Mouse (Mus musculus) left cerebral cortex, postnatal 4 days (tissue): ENCODE data around the gene Ubap2l. TPM values are rescaled to one million over a fixed set of nuclear protein-coding genes. Genes with fewer than 3 reads are reported as not detected.
A peak's percentile ranks its signal among the peaks of the same experiment; 100 is the strongest.

Experiments
- microRNA-seq: library from miRNA; unstranded; fragments of <30 nt; microRNA quantifications from one replicate; pipeline ENCODE4 v1.2.0, GENCODE M21; 2022
- total RNA-seq, 2 experiments: library from RNA; stranded (reverse); gene quantifications; 2 replicates each; pipeline ENCODE4 v1.2.3; 2021

Ubap2l gene
- total RNA-seq, 2 experiments from 2014 or later: 212 to 217 TPM

Small RNA genes lying within 50 kb of the gene (microRNA-seq; reads per million reads assigned to microRNA genes)
- gene Mir190b: 6.9 reads per million, percentile 17 among the genes with 10 or more reads in this experiment
- not detected for gene Mir7669

Other genes with a start within 250 kb of the Ubap2l start
- 1 to 10 TPM; 3.0 to 3.4 TPM for gene She, start 221.3 kb downstream of the Ubap2l start, total RNA-seq
- 1 to 10 TPM; 1.8 to 1.9 TPM for gene Il6ra, start 139.4 kb downstream of the Ubap2l start, total RNA-seq
- 10 to 100 TPM; 80.1 to 86.5 TPM for gene Atp8b2, start 89.1 kb downstream of the Ubap2l start, total RNA-seq
- 10 to 100 TPM; 55.0 to 60.9 TPM for gene Hax1, start 53.8 kb downstream of the Ubap2l start, total RNA-seq
- 10 to 100 TPM; 72.3 to 83.5 TPM for gene 4933434E20Rik, start 992 bp downstream of the Ubap2l start, total RNA-seq
- 100 to 1,000 TPM; 291 to 310 TPM for gene Tpm3, start 20.0 kb upstream of the Ubap2l start, total RNA-seq
- gene Nup210l, start 51.5 kb upstream of the Ubap2l start, total RNA-seq: under 1 TPM; 0.46 to 0.50 TPM
- gene Rps27, start 161.0 kb upstream of the Ubap2l start, total RNA-seq: 1,000 to 10,000 TPM; 1,145 to 1,256 TPM
- gene Rab13, start 161.1 kb upstream of the Ubap2l start, total RNA-seq: 10 to 100 TPM; 11.5 to 12.1 TPM
- gene Jtb, start 179.0 kb upstream of the Ubap2l start, total RNA-seq: 10 to 100 TPM; 42.7 to 53.0 TPM
- under 1 TPM; 0.24 to 0.28 TPM for gene Creb3l4, start 190.9 kb upstream of the Ubap2l start, total RNA-seq
- 10 to 100 TPM; 41.2 TPM for gene Slc39a1, start 195.5 kb upstream of the Ubap2l start, total RNA-seq
- 10 to 100 TPM; 29.6 to 31.4 TPM for gene Crtc2, start 201.5 kb upstream of the Ubap2l start, total RNA-seq
- 10 to 100 TPM; 29.8 to 29.9 TPM for gene Dennd4b, start 212.6 kb upstream of the Ubap2l start, total RNA-seq
- 100 to 1,000 TPM; 101 to 117 TPM for gene Gatad2b, start 240.6 kb upstream of the Ubap2l start, total RNA-seq